In genomic region chr4:134758367-134758766, GRCm38 (mm10) we compare ENCODE assay signal across 16 mouse cellular contexts. TPM values are rescaled to one million over a fixed set of nuclear protein-coding genes. Genes with fewer than 3 reads are reported as not detected.
DNase-seq lines count a peak whose midpoint lies in the region; ATAC-seq and TF ChIP-seq lines count a peak whose summit lies in the region.
"Had no signal": no experiment of that assay in that cellular context is flagged by ENCODE, and none has a peak within 500 bp of the region (broad histone marks: within the 10 kb centered on the region; RNA-seq: fewer than 3 reads in every experiment).

No protein-coding gene starts in this region.

- H3K9me3 ChIP-seq in heart, embryonic 10.5 days, result no peaks in the 10 kb centered on the region
- no peaks in the 10 kb centered on the region for H3K9me3 ChIP-seq in heart, embryonic 12.5 days (replicated peaks)
- H3K9me3 ChIP-seq: limb, embryonic 15.5 days; midbrain, embryonic 13.5 days; stomach, embryonic 15.5 days had no signal

- DNase-seq in heart, embryonic 10.5 days (ENCODE audit: low spot score), result no peak
- DNase-seq in liver, adult 2 months (ENCODE audit: extremely low read depth, low read depth, low spot score), result peak; percentile 84
- no peak for DNase-seq in liver
- DNase-seq in lung, postnatal 10 days, result no peak
- DNase-seq: cerebellum, postnatal 10 days; gastrocnemius, postnatal 10 days; kidney, postnatal 36 days; lung, postnatal 36 days had no signal

- H3K4me1 ChIP-seq in heart, embryonic 10.5 days, result peaks cover 88% of the 10 kb centered on the region
- peaks cover 77% of the 10 kb centered on the region for H3K4me1 ChIP-seq in heart, embryonic 12.5 days (replicated peaks)
- peaks cover 27% of the 10 kb centered on the region for H3K4me1 ChIP-seq in liver, adult 2 months (ENCODE audit: control insufficient read depth, insufficient read depth, low read length)
- peaks cover 51% of the 10 kb centered on the region for H3K4me1 ChIP-seq in bone marrow macrophage, adult 2 months (ENCODE audit: control insufficient read depth, insufficient read depth, low read length)

- no peak for ATAC-seq in heart, embryonic 12.5 days (ENCODE audit: insufficient number of reproducible peaks, low FRiP score)
- ATAC-seq: forebrain, embryonic 16.5 days; midbrain, embryonic 13.5 days had no signal

- no peak overlapping the region for H3K4me3 ChIP-seq in heart, embryonic 10.5 days
- no peak overlapping the region for H3K4me3 ChIP-seq in heart, embryonic 12.5 days
- no peak overlapping the region for H3K4me3 ChIP-seq in liver, adult 2 months (ENCODE audit: insufficient read depth, low read depth, low read length)
- H3K4me3 ChIP-seq in bone marrow macrophage, adult 2 months (ENCODE audit: insufficient read depth, low read length), result no peak overlapping the region
- H3K4me3 ChIP-seq in macrophage (ENCODE audit: inconsistent target), result no peak overlapping the region
- H3K4me3 ChIP-seq: limb, embryonic 15.5 days; midbrain, embryonic 13.5 days; stomach, embryonic 15.5 days had no signal

- peak overlapping the region; percentile 71; the same call in 1 of the 2 replicates for H3K27ac ChIP-seq in heart, embryonic 10.5 days
- no peak overlapping the region for H3K27ac ChIP-seq in heart, embryonic 12.5 days (ENCODE audit: poor library complexity, severe bottlenecking)
- H3K27ac ChIP-seq in liver, adult 2 months (replicated peaks; ENCODE audit: insufficient read depth, low read depth, low read length), result peak overlapping the region; percentile 74
- peak overlapping the region; percentile 75 for H3K27ac ChIP-seq in bone marrow macrophage, adult 2 months (ENCODE audit: insufficient read depth, low read depth, low read length)
- peak overlapping the region; percentile 99 for H3K27ac ChIP-seq in macrophage
- H3K27ac ChIP-seq: limb, embryonic 15.5 days; midbrain, embryonic 13.5 days; stomach, embryonic 15.5 days had no signal

- H3K9ac ChIP-seq in heart, embryonic 12.5 days, result no peak overlapping the region
- no peak overlapping the region for H3K9ac ChIP-seq in liver, adult 2 months (ENCODE audit: low read depth, low read length)
- H3K9ac ChIP-seq: limb, embryonic 15.5 days; midbrain, embryonic 13.5 days; stomach, embryonic 15.5 days had no signal

- H3K36me3 ChIP-seq in heart, embryonic 10.5 days, result peaks cover 10% of the 10 kb centered on the region
- H3K36me3 ChIP-seq in heart, embryonic 12.5 days, result no peaks in the 10 kb centered on the region
- H3K36me3 ChIP-seq in liver, adult 2 months (ENCODE audit: control insufficient read depth, insufficient read depth, low read length), result no peaks in the 10 kb centered on the region
- H3K36me3 ChIP-seq in macrophage (ENCODE audit: inconsistent target), result peaks cover 14% of the 10 kb centered on the region; the same call in 1 of the 2 replicates
- H3K36me3 ChIP-seq: midbrain, embryonic 13.5 days; stomach, embryonic 15.5 days had no signal

- WGBS in heart, embryonic 10.5 days, result 75% methylated on average over 4 of the region's 4 CpGs
- WGBS in heart, embryonic 12.5 days, result 70% methylated on average over 4 of the region's 4 CpGs
- WGBS in liver, adult 2 months, result 36% methylated on average over 4 of the region's 4 CpGs
- 40% methylated on average over 4 of the region's 4 CpGs for WGBS in macrophage (ENCODE audit: missing documents)

- no peaks in the 10 kb centered on the region for H3K27me3 ChIP-seq in heart, embryonic 10.5 days (ENCODE audit: insufficient read depth, poor library complexity, severe bottlenecking)
- H3K27me3 ChIP-seq in heart, embryonic 12.5 days (replicated peaks), result no peaks in the 10 kb centered on the region
- H3K27me3 ChIP-seq in liver, adult 2 months (ENCODE audit: control insufficient read depth, insufficient read depth, low read length), result no peaks in the 10 kb centered on the region
- H3K27me3 ChIP-seq: CH12.LX; limb, embryonic 15.5 days; midbrain, embryonic 13.5 days; stomach, embryonic 15.5 days had no signal

- TF ChIP-seq POLR2A in liver, adult 2 months (IDR thresholded peaks at IDR 0.05; ENCODE audit: extremely low read depth, insufficient read depth, low read length), result no peak
- TF ChIP-seq POLR2A in bone marrow macrophage, adult 2 months (IDR thresholded peaks at IDR 0.05; ENCODE audit: borderline replicate concordance, low read depth, low read length), result no peak

- H3K4me2 ChIP-seq in heart, embryonic 12.5 days, result no peak overlapping the region
- H3K4me2 ChIP-seq: limb, embryonic 15.5 days; midbrain, embryonic 13.5 days; stomach, embryonic 15.5 days had no signal

- peaks cover 15% of the 10 kb centered on the region for H3K79me2 ChIP-seq in liver, adult 2 months (ENCODE audit: control insufficient read depth, insufficient read depth, low read length)
- peaks cover 89% of the 10 kb centered on the region for H3K79me2 ChIP-seq in macrophage (ENCODE audit: inconsistent target)

- no peak for TF ChIP-seq CTCF in liver, adult 2 months (IDR thresholded peaks at IDR 0.05; ENCODE audit: low read depth, low read length)
- no peak for TF ChIP-seq CTCF in bone marrow macrophage, adult 2 months (IDR thresholded peaks at IDR 0.05; ENCODE audit: low read depth, low read length)

RNA-seq across cellular contexts. Expression of gene Ldlrap1, which starts 9.5 kb away (rescaled TPM):
- 17.6 and 17.8 TPM in 2 replicates for polyA plus RNA-seq in heart, embryonic 10.5 days (2016; fragmentation: Nextera tagmentation; extraction: Ambion mirVana)
- 16.5 and 17.8 TPM in 2 replicates for polyA plus RNA-seq in heart, embryonic 12.5 days (2016; fragmentation: Nextera tagmentation; extraction: Ambion mirVana)
- total RNA-seq in liver, adult 2 months (2014; rRNA removed), result 6.5 and 7.4 TPM in 2 replicates
- polyA plus RNA-seq in liver, adult 2 months (2012; rRNA removed), result 19.8 and 21.1 TPM in 2 replicates
- 34.0 and 36.2 TPM in 2 replicates for polyA plus RNA-seq in bone marrow macrophage, adult 2 months (2012; ENCODE audit: insufficient read depth, insufficient read length, missing spikeins)
- 100 to 1,000 TPM in 4 of 26 experiments, 10 to 100 TPM in 21, 1 to 10 TPM in 1; 5.4 to 129 (median 41.6) TPM for total RNA-seq in macrophage (2018; cell fraction: chromatin; rRNA removed)
- 10 to 100 TPM; 12.3 to 48.8 (median 35.4) TPM for total RNA-seq in macrophage (2018; cell fraction: cytosol; rRNA removed)
- total RNA-seq in macrophage (2018; cell fraction: nucleus; rRNA removed), result 10 to 100 TPM in 25 of 26 experiments, 1 to 10 TPM in 1; 7.2 to 92.8 (median 27.8) TPM
- polyA plus RNA-seq in macrophage (2018), result 34.2 to 76.5 TPM (median 43.1 TPM) in 3 replicates

RNA-seq across cellular contexts. Expression of gene Man1c1, which starts 54.3 kb away (rescaled TPM):
- 8.3 and 8.6 TPM in 2 replicates for polyA plus RNA-seq in heart, embryonic 10.5 days (2016; fragmentation: Nextera tagmentation; extraction: Ambion mirVana)
- 11.6 and 12.2 TPM in 2 replicates for polyA plus RNA-seq in heart, embryonic 12.5 days (2016; fragmentation: Nextera tagmentation; extraction: Ambion mirVana)
- total RNA-seq in liver, adult 2 months (2014; rRNA removed), result 1.1 and 1.3 TPM in 2 replicates
- polyA plus RNA-seq in liver, adult 2 months (2012; rRNA removed), result 0.86 and 1.1 TPM in 2 replicates
- 87.4 and 93.7 TPM in 2 replicates for polyA plus RNA-seq in bone marrow macrophage, adult 2 months (2012; ENCODE audit: insufficient read depth, insufficient read length, missing spikeins)
- 100 to 1,000 TPM in 17 of 26 experiments, 10 to 100 TPM in 9; 23.6 to 264 (median 114) TPM for total RNA-seq in macrophage (2018; cell fraction: chromatin; rRNA removed)
- 100 to 1,000 TPM in 12 of 26 experiments, 10 to 100 TPM in 14; 38.4 to 182 (median 88.7) TPM for total RNA-seq in macrophage (2018; cell fraction: cytosol; rRNA removed)
- 100 to 1,000 TPM in 21 of 26 experiments, 10 to 100 TPM in 5; 58.9 to 299 (median 132) TPM for total RNA-seq in macrophage (2018; cell fraction: nucleus; rRNA removed)
- polyA plus RNA-seq in macrophage (2018), result 82.3 to 124 TPM (median 103 TPM) in 3 replicates
